Mouse (Mus musculus) cerebellum, adult 2 months (tissue): ENCODE results near the gene Tmem121b. TPM values are rescaled to one million over a fixed set of nuclear protein-coding genes. Genes with fewer than 3 reads are reported as not detected.

Experiments
- DNase-seq, 2 experiments: peaks; one replicate each; pipeline ENCODE4 v3.0.0; 2021
- H3K27ac ChIP-seq: fragments of 200-500 bp; 2 replicates; pipeline ENCODE4 v1.5.1; 2012; ENCODE audit warnings: low read length, control low read depth, inconsistent platforms; ENCODE audit not compliant: insufficient read depth
- H3K27me3 ChIP-seq: fragments of 200-500 bp; 2 replicates; pipeline ENCODE4 v1.6.1; 2012; ENCODE audit warnings: inconsistent platforms, mild to moderate bottlenecking, low read length, moderate library complexity; ENCODE audit not compliant: control insufficient read depth, insufficient read depth
- H3K4me1 ChIP-seq: fragments of 200-500 bp; 2 replicates; pipeline ENCODE4 v1.6.1; 2011; ENCODE audit warnings: low read length; ENCODE audit not compliant: control insufficient read depth, insufficient read depth
- H3K4me3 ChIP-seq: fragments of 200-500 bp; replicated peaks from 2 replicates; pipeline ENCODE3; 2011; ENCODE audit warnings: mild to moderate bottlenecking, low read depth, low read length, control low read depth; ENCODE audit not compliant: insufficient read depth
- CTCF ChIP-seq: fragments of 200-500 bp; IDR thresholded peaks from 2 replicates; pipeline ENCODE4 v1.5.1; 2011; ENCODE audit warnings: low read depth, mild to moderate bottlenecking, control low read depth, low read length, moderate library complexity, borderline replicate concordance; ENCODE audit not compliant: insufficient read depth
- POLR2A ChIP-seq: fragments of 200-500 bp; IDR thresholded peaks from 2 replicates; pipeline ENCODE4 v1.6.1; 2011; ENCODE audit warnings: low read length, control low read depth, borderline replicate concordance; ENCODE audit not compliant: insufficient read depth
- WGBS: fragments of 180-500 bp; shearing (Covaris S2); methylation state at CpG from one replicate; pipeline ENCODE4 v1.1.7; 2018; 5-methylcytosine and 5-hydroxymethylcytosine counted together
- polyA plus RNA-seq: library from polyadenylated mRNA; depleted of rRNA; stranded (reverse); fragments of >200 nt; gene quantifications from 2 replicates; pipeline ENCODE4 v1.2.3, GENCODE M21; 2012

The Tmem121b gene
- polyA plus RNA-seq, 1 experiment = 3.7 TPM

- no peak overlapping the region for H3K4me3 ChIP-seq
- H3K4me1 ChIP-seq = peaks cover 7% of the 10 kb centered on the region
- TF ChIP-seq POLR2A = no peak
- TF ChIP-seq CTCF = no peak
- no peak for DNase-seq
- peak overlapping the region; percentile 39; the same call in 1 of the 2 replicates for H3K27ac ChIP-seq
- no peaks in the 10 kb centered on the region for H3K27me3 ChIP-seq
- WGBS = 43% methylated on average over 5 of the region's 5 CpGs
Observed at GRCm38 (mm10) chr6:120471991-120472441, 21.6 kb downstream of the Tmem121b start.

DNA sequence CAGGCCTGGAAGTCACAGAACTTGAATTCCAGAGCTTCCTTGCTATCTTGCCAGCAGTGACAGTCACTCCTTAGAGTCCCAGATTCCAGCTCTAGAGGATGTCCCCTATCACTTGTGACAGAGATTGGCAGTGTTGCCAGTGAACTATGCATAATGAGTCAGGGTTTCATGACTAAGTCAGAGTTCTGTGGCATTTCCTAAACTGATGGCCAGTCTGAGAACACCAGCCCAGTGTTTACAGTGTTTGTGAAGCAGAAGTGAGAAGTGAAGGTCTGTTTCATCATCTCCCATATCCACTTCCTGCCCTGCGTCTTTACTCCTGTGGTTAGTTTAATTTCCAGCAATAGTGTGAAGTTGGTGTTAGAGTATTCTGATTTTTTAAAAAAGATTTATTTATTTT is 22.9 kb downstream of the Tmem121b start:
- no peak overlapping the region for H3K4me3 ChIP-seq
- TF ChIP-seq POLR2A (no peak), CTCF (no peak)
- no peak overlapping the region for H3K27ac ChIP-seq
- WGBS = 100% methylated on average over 1 of the region's 1 CpGs
- H3K27me3 ChIP-seq = no peaks in the 10 kb centered on the region
- peaks cover 7% of the 10 kb centered on the region for H3K4me1 ChIP-seq
- DNase-seq = no peak

DNA sequence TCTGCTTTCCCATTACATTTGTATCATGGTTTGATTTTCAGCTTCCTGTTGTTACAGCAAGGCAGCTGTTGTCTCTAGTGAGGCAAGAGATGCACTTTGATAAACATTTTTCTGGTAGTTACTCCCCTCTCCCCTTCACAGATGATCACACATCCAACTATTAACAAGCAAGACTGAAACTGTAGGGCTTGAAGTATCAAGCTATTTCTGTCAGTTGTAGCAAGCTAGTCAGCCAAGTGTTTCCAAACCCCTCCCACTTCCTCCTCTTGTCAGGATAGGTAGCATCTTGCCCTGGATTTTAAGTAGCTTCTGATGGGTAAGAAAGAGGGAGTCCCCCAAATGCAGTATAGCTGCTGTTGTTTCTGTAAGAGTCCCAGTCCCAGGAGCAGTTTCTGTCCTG is 23.8 kb downstream of the Tmem121b start:
- TF ChIP-seq CTCF (no peak), POLR2A (no peak)
- no peak overlapping the region for H3K27ac ChIP-seq
- H3K4me3 ChIP-seq = no peak overlapping the region
- peaks cover 7% of the 10 kb centered on the region for H3K4me1 ChIP-seq
- DNase-seq = no peak
- H3K27me3 ChIP-seq = no peaks in the 10 kb centered on the region

DNA sequence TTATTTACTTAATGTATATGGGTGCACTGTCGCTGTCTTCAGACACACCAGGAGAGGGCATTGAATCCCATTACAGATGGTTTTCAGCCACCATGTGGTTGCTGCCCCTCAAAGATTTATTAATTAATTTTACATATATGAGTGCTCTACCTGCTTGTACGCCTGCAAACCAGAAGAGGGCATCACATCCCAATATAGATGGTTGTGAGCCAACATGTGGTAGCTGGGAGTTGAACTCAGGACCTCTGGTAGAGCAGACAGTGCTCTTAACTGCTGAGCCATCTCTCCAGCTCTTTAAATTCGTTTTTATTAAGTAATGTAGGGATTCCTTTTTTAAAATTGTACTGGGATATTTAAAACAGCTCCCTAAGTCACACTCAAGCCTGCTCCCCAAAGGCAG is 24.3 kb downstream of the Tmem121b start:
- TF ChIP-seq CTCF (no peak), POLR2A (no peak)
- no peak for DNase-seq
- Histone ChIP-seq H3K4me1 (peaks cover 7% of the 10 kb centered on the region), H3K4me3 (no peak overlapping the region), H3K27ac (no peak overlapping the region), H3K27me3 (no peaks in the 10 kb centered on the region)
- 69% methylated on average over 3 of the region's 3 CpGs for WGBS

DNA sequence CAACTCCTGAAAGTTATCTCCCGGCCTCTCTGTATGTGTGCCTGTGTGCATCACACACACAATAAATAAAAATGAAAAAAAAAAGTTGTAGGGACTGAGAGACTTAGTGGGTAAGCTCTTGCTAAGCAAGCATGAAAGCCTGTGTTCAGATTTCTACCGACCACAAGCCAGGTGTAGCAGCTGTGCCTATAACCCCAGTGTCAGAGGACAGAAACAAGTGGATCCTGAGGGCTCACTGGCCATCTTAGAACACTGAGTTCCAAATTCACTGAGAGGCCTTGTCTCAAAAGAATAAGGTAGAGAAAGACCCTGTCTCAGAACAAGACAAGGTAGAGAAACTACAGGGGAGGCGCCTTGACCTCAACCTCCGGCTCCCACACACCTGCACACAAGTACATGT is 25.3 kb downstream of the Tmem121b start:
- H3K27me3 ChIP-seq = peaks cover under 1% of the 10 kb centered on the region; the same call in 1 of the 2 replicates

GRCm38 (mm10) chr6:120466609-120467329 is 26.8 kb downstream of the Tmem121b start:
- no peak overlapping the region for H3K4me3 ChIP-seq
- whole genome bisulfite sequencing = 72% methylated on average over 10 of the region's 10 CpGs
- peaks cover 3% of the 10 kb centered on the region; the same call in 1 of the 2 replicates for H3K27me3 ChIP-seq
- TF ChIP-seq CTCF (no peak), POLR2A (no peak)
- no peak for DNase-seq
- H3K27ac ChIP-seq = no peak overlapping the region
- H3K4me1 ChIP-seq = no peaks in the 10 kb centered on the region

More for the DNA sequence above, 25.3 kb downstream of the Tmem121b start:
- Histone ChIP-seq H3K4me3 (no peak overlapping the region), H3K27ac (no peak overlapping the region), H3K4me1 (peaks cover under 1% of the 10 kb centered on the region)
- DNase-seq = no peak
- WGBS = 94% methylated on average over 4 of the region's 4 CpGs
- TF ChIP-seq CTCF (no peak), POLR2A (no peak)

GRCm38 (mm10) chr6:120465393-120465792 is 28.2 kb downstream of the Tmem121b start:
- Histone ChIP-seq H3K4me1 (no peaks in the 10 kb centered on the region), H3K27me3 (peaks cover 3% of the 10 kb centered on the region; the same call in 1 of the 2 replicates), H3K4me3 (no peak overlapping the region), H3K27ac (no peak overlapping the region)
- no peak for TF ChIP-seq POLR2A
- TF ChIP-seq CTCF = no peak
- WGBS = 52% methylated on average over 4 of the region's 4 CpGs
- no peak for DNase-seq

DNA sequence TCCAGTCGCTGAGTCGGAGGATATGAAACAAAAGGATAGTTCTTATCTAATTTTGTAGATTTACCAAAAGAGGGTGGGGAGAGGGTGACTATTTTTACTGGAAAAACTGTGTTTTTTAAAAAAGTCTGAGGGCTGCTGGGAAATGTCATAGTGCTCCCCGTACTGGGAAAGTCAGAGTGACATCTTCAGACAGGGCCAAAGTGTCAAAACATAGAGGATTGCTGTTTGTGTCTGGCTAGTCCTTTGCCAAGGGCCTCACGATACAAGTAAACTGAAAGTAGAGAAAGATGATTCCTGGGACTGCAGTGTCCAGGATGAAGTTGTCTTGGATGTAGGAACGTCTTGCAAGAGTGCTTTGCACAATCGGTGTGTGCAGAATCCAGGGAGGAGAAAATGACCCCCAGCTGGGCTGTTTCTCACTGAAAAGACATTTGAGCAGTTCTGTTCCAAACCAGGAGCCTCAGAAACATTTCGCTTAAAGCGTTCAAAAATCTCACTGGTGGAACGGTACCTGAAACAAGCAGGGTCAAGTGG is 29.1 kb downstream of the Tmem121b start:
- no peaks in the 10 kb centered on the region for H3K4me1 ChIP-seq
- H3K27ac ChIP-seq = no peak overlapping the region
- no peak for DNase-seq
- no peak for TF ChIP-seq CTCF
- no peak overlapping the region for H3K4me3 ChIP-seq
- peaks cover 3% of the 10 kb centered on the region; the same call in 1 of the 2 replicates for H3K27me3 ChIP-seq
- WGBS = 32% methylated on average over 9 of the region's 9 CpGs

- Histone ChIP-seq H3K4me3 (no peak overlapping the region), H3K27ac (no peak overlapping the region), H3K4me1 (no peaks in the 10 kb centered on the region), H3K27me3 (peaks cover 3% of the 10 kb centered on the region; the same call in 1 of the 2 replicates)
- TF ChIP-seq POLR2A (no peak), CTCF (no peak)
- no peak for DNase-seq
- 4% methylated on average over 11 of the region's 11 CpGs for WGBS
Observed at GRCm38 (mm10) chr6:120463884-120464283, 29.7 kb downstream of the Tmem121b start.
